In the genomic region with DNA sequence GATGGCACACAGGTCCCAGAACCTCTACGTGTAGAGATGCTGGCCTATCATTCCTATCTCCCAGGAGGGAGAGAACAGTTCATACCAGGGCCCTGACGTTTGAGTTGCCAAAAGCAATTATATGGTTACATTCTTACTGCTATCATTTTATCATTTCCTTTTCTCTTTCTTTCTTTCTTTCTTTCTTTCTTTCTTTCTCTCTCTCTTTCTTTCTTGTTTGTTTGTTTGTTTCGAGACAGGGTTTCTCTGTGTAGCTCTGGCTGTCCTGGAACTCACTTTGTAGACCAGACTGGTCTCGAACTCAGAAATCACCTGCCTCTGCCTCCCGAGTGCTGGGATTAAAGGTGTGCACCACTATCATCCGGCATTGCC, we compare ENCODE assay signal across 7 mouse cellular contexts. TPM values are rescaled to one million over a fixed set of nuclear protein-coding genes. Genes with fewer than 3 reads are reported as not detected.
DNase-seq lines count a peak whose midpoint lies in the region; ATAC-seq and TF ChIP-seq lines count a peak whose summit lies in the region.
"Not testable (repeated sequence)": the region's sequence is repeated elsewhere in the genome, so short reads cannot be mapped to it uniquely, and the experiment has no call there.

Gene Cst6, minus strand, starts transcription at position 73 of the 372 bp plus-strand sequence.

- H3K27me3 ChIP-seq in cerebellum, adult 2 months (ENCODE audit: control insufficient read depth, insufficient read depth, low read length); forebrain, embryonic 16.5 days (replicated peaks; ENCODE audit: control insufficient read depth, insufficient read depth, low read length); heart, embryonic 15.5 days; kidney, adult 2 months (replicated peaks; ENCODE audit: control insufficient read depth, insufficient read depth, low read length); lung, embryonic 14.5 days (ENCODE audit: insufficient read depth, low read length); neural tube, embryonic 12.5 days (replicated peaks): not testable (repeated sequence)
- peaks cover 30% of the 10 kb centered on the region for H3K27me3 ChIP-seq in limb, embryonic 10.5 days (ENCODE audit: low read depth, poor library complexity, severe bottlenecking)

- H3K4me1 ChIP-seq in cerebellum, adult 2 months (ENCODE audit: control insufficient read depth, insufficient read depth, low read length); forebrain, embryonic 16.5 days (replicated peaks; ENCODE audit: control insufficient read depth, insufficient read depth, low read length); heart, embryonic 15.5 days (replicated peaks); kidney, adult 2 months (ENCODE audit: control insufficient read depth, insufficient read depth, low read length); limb, embryonic 10.5 days; lung, embryonic 14.5 days (ENCODE audit: insufficient read depth); neural tube, embryonic 12.5 days: not testable (repeated sequence)

- H3K9ac ChIP-seq in forebrain, embryonic 16.5 days (replicated peaks; ENCODE audit: low read depth, low read length), result peak within 1 kb of the TSS; percentile 69
- H3K9ac ChIP-seq in heart, embryonic 15.5 days, result peak within 1 kb of the TSS; percentile 41
- peak within 1 kb of the TSS; percentile 42 for H3K9ac ChIP-seq in lung, embryonic 14.5 days
- H3K9ac ChIP-seq in neural tube, embryonic 12.5 days, result peak within 1 kb of the TSS; percentile 70

- TF ChIP-seq POLR2A in cerebellum, adult 2 months (IDR thresholded peaks at IDR 0.05; ENCODE audit: borderline replicate concordance, insufficient read depth, low read length); kidney, adult 2 months (IDR thresholded peaks at IDR 0.05; ENCODE audit: low read depth, low read length): not testable (repeated sequence)

- not testable (repeated sequence) for H3K9me3 ChIP-seq in forebrain, embryonic 16.5 days (ENCODE audit: control insufficient read depth, low read length); heart, embryonic 15.5 days (replicated peaks); limb, embryonic 10.5 days (replicated peaks); lung, embryonic 14.5 days (ENCODE audit: low read depth, low read length); neural tube, embryonic 12.5 days

- 58% methylated on average over 6 of the region's 6 CpGs for WGBS in cerebellum, adult 2 months
- 62% methylated on average over 6 of the region's 6 CpGs for WGBS in forebrain, embryonic 16.5 days
- 63% methylated on average over 6 of the region's 6 CpGs for WGBS in heart, embryonic 15.5 days
- WGBS in kidney, adult 2 months, result 71% methylated on average over 6 of the region's 6 CpGs
- 65% methylated on average over 6 of the region's 6 CpGs for WGBS in limb, embryonic 10.5 days
- WGBS in lung, embryonic 14.5 days, result 55% methylated on average over 6 of the region's 6 CpGs
- WGBS in neural tube, embryonic 12.5 days, result 64% methylated on average over 6 of the region's 6 CpGs

- not testable (repeated sequence) for TF ChIP-seq CTCF in cerebellum, adult 2 months (IDR thresholded peaks at IDR 0.05; ENCODE audit: borderline replicate concordance, insufficient read depth, low read depth, low read length); kidney, adult 2 months (conservative IDR thresholded peaks at IDR 0.05; ENCODE audit: insufficient read depth, insufficient read length, low read depth, low read length); lung, embryonic 14.5 days (IDR thresholded peaks at IDR 0.05; ENCODE audit: low read depth)

- H3K4me3 ChIP-seq in cerebellum, adult 2 months (replicated peaks; ENCODE audit: insufficient read depth, low read depth, low read length), result peak within 1 kb of the TSS; percentile 95
- peak within 1 kb of the TSS; percentile 41 for H3K4me3 ChIP-seq in forebrain, embryonic 16.5 days (replicated peaks; ENCODE audit: low read length)
- peak within 1 kb of the TSS; percentile 49 for H3K4me3 ChIP-seq in heart, embryonic 15.5 days
- peak within 1 kb of the TSS; percentile 21; the same call in 1 of the 2 replicates for H3K4me3 ChIP-seq in kidney, adult 2 months (ENCODE audit: insufficient read depth, low read depth, low read length)
- peak within 1 kb of the TSS; percentile 50 for H3K4me3 ChIP-seq in limb, embryonic 10.5 days
- peak within 1 kb of the TSS; percentile 27 for H3K4me3 ChIP-seq in lung, embryonic 14.5 days (ENCODE audit: low read depth, low read length)
- H3K4me3 ChIP-seq in neural tube, embryonic 12.5 days, result peak within 1 kb of the TSS; percentile 38

- H3K4me2 ChIP-seq in forebrain, embryonic 16.5 days (ENCODE audit: low read length), result peak within 1 kb of the TSS; percentile 74
- peak within 1 kb of the TSS; percentile 90 for H3K4me2 ChIP-seq in heart, embryonic 15.5 days
- H3K4me2 ChIP-seq in lung, embryonic 14.5 days, result peak within 1 kb of the TSS; percentile 64
- peak within 1 kb of the TSS; percentile 78 for H3K4me2 ChIP-seq in neural tube, embryonic 12.5 days (replicated peaks)

- not testable (repeated sequence) for DNase-seq in cerebellum, adult 2 months; kidney, adult 2 months; limb, embryonic 10.5 days (ENCODE audit: low spot score); lung, embryonic 14.5 days

- not testable (repeated sequence) for ATAC-seq in forebrain, embryonic 16.5 days; heart, embryonic 15.5 days (replicated peaks; ENCODE audit: insufficient number of reproducible peaks, insufficient read depth, low FRiP score, low read depth); lung, embryonic 14.5 days (ENCODE audit: insufficient read depth); neural tube, embryonic 12.5 days (ENCODE audit: low FRiP score, low read depth)

- peak within 1 kb of the TSS; percentile 94 for H3K27ac ChIP-seq in cerebellum, adult 2 months (ENCODE audit: insufficient read depth, low read length)
- not testable (repeated sequence) for H3K27ac ChIP-seq in forebrain, embryonic 16.5 days (ENCODE audit: low read length); heart, embryonic 15.5 days; kidney, adult 2 months (ENCODE audit: insufficient read depth, low read depth, low read length); lung, embryonic 14.5 days (ENCODE audit: low read depth); neural tube, embryonic 12.5 days
- peak within 1 kb of the TSS; percentile 38; the same call in 1 of the 2 replicates for H3K27ac ChIP-seq in limb, embryonic 10.5 days

- H3K36me3 ChIP-seq in forebrain, embryonic 16.5 days (ENCODE audit: control insufficient read depth, insufficient read depth); heart, embryonic 15.5 days; kidney, adult 2 months (ENCODE audit: control insufficient read depth, insufficient read depth, low read length); limb, embryonic 10.5 days; lung, embryonic 14.5 days (ENCODE audit: insufficient read depth); neural tube, embryonic 12.5 days: not testable (repeated sequence)

RNA-seq across cellular contexts. Expression of gene Cst6, which starts in this region (rescaled TPM):
- polyA plus RNA-seq in cerebellum, adult 2 months (2012; rRNA removed), result 15.4 and 19.0 TPM in 2 replicates
- 3.0 and 4.7 TPM in 2 replicates for polyA plus RNA-seq in forebrain, embryonic 16.5 days (2015; fragmentation: Nextera tagmentation; extraction: Ambion mirVana)
- polyA plus RNA-seq in heart, embryonic 15.5 days (2015; fragmentation: Nextera tagmentation; extraction: Ambion mirVana), result 0.87 and 1.4 TPM in 2 replicates
- 0.52 and 1.5 TPM in 2 replicates for polyA plus RNA-seq in kidney, adult 2 months (2012; rRNA removed)
- polyA plus RNA-seq in limb, embryonic 10.5 days (2016; fragmentation: Nextera tagmentation; extraction: Ambion mirVana), result 0.26 and 1.1 TPM in 2 replicates
- 0.41 TPM in 1 of 2 replicates, not detected in the other for polyA plus RNA-seq in lung, embryonic 14.5 days (2014; fragmentation: Nextera tagmentation; extraction: Ambion mirVana)
- 3.9 and 4.1 TPM in 2 replicates for polyA plus RNA-seq in neural tube, embryonic 12.5 days (2016; fragmentation: Nextera tagmentation; extraction: Ambion mirVana)

Comparison
In these comparisons a context has a peak if more than half of its experiments do, and no peak if none do; other contexts are left out.
1. H3K4me3 ChIP-seq: peak in every context shown above with its lines; median percentile 95 in cerebellum, adult 2 months; 50 in limb, embryonic 10.5 days; 49 in heart, embryonic 15.5 days; 41 in forebrain, embryonic 16.5 days; 38 in neural tube, embryonic 12.5 days; 27 in lung, embryonic 14.5 days; 21 in kidney, adult 2 months.